Mouse (Mus musculus) frontal cortex, postnatal 10 days (tissue): Measurements from ENCODE around the gene Olfr1342.

Source experiments
- DNase-seq, 2 experiments: peaks; one replicate each; pipeline ENCODE4 v3.0.0; 2022; ENCODE audit warnings: low spot score in 2 of 2, mixed read lengths in 1 of 2

Olfr1342 gene

GRCm38 (mm10) chr4:118692412-118692973 lies at the start of gene Olfr1342:
Gene Olfr1342 (minus strand): TSS chr4:118692756.
- no peak for DNase-seq

- DNase-seq, result no peak
Measured at GRCm38 (mm10) chr4:118741881-118742280, 49.3 kb upstream of the Olfr1342 start.

- DNase-seq, result no peak
Measured at GRCm38 (mm10) chr4:118740988-118741698, 48.6 kb upstream of the Olfr1342 start.

GRCm38 (mm10) chr4:118739574-118739973 lies 47.0 kb upstream of the Olfr1342 start:
- no peak for DNase-seq

- DNase-seq, result no peak
Measured at GRCm38 (mm10) chr4:118731875-118732274, 39.3 kb upstream of the Olfr1342 start, which contains the start of gene Olfr1339. Gene Olfr1339 (plus strand): TSS chr4:118732175.

GRCm38 (mm10) chr4:118721742-118722483 lies 29.4 kb upstream of the Olfr1342 start:
- no peak for DNase-seq

GRCm38 (mm10) chr4:118719838-118720237 lies 27.3 kb upstream of the Olfr1342 start, which contains the start of gene Olfr1340:
Gene Olfr1340 (plus strand): TSS chr4:118720138.
- no peak for DNase-seq

- no peak for DNase-seq
Measured at GRCm38 (mm10) chr4:118711656-118712055, 19.1 kb upstream of the Olfr1342 start.

GRCm38 (mm10) chr4:118708086-118708485 lies 15.5 kb upstream of the Olfr1342 start:
- DNase-seq, result no peak

- DNase-seq, result no peak
Measured at GRCm38 (mm10) chr4:118703223-118703622, 10.7 kb upstream of the Olfr1342 start, which contains the start of gene Olfr1341. Gene Olfr1341 (plus strand): TSS chr4:118703523.

GRCm38 (mm10) chr4:118693812-118694211 lies 1.3 kb upstream of the Olfr1342 start:
- no peak for DNase-seq

GRCm38 (mm10) chr4:118687086-118687485 lies 5.5 kb downstream of the Olfr1342 start:
- DNase-seq, result no peak

- DNase-seq, result no peak
Measured at GRCm38 (mm10) chr4:118658652-118659051, 33.9 kb downstream of the Olfr1342 start, which contains the start of gene Olfr62. Gene Olfr62 (plus strand): TSS chr4:118658952.

- DNase-seq, result no peak
Measured at GRCm38 (mm10) chr4:118645234-118645633, 47.3 kb downstream of the Olfr1342 start.

- DNase-seq, result no peak
Measured at GRCm38 (mm10) chr4:118642346-118643190, 50.0 kb downstream of the Olfr1342 start.
